23 mouse cellular contexts compared by ENCODE assay signal in the genomic region with DNA sequence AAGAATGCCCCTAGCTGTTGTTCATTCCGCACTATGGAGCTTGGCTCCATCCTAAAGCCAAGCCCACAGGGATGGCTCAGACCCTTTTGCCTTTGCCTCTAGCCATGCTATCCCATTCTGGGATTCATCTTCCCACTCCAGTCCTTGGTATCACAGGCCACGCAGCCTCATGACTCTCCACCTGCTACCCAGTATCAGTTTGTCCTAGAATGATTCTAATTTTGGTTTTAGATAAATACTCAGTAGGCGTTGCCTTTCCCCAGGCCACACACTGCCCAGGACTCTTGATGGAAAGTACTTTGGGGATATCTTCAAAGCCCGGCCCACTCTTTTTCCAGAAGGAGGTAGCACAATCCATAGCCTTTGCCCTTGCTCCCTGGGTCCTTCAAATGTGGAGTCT.
DNase-seq lines count a peak whose midpoint lies in the region; ATAC-seq and TF ChIP-seq lines count a peak whose summit lies in the region.
"Had no signal": no experiment of that assay in that cellular context is flagged by ENCODE, and none has a peak within 500 bp of the region (broad histone marks: within the 10 kb centered on the region; RNA-seq: fewer than 3 reads in every experiment).

No protein-coding gene starts in this region.

- intact Hi-C loops in heart, postnatal 36 days (cut with DNase I), result no loop called here

- no peak overlapping the region for H3K9ac ChIP-seq in lung, embryonic 14.5 days
- H3K9ac ChIP-seq in lung, postnatal 0 days (replicated peaks; ENCODE audit: low read depth), result no peak overlapping the region
- H3K9ac ChIP-seq in forebrain, postnatal 0 days, result no peak overlapping the region
- H3K9ac ChIP-seq: embryonic facial prominence, embryonic 12.5 days; embryonic facial prominence, embryonic 15.5 days; hindbrain, embryonic 12.5 days; hindbrain, embryonic 15.5 days had no signal

- no peaks in the 10 kb centered on the region for H3K4me1 ChIP-seq in lung, embryonic 14.5 days (ENCODE audit: insufficient read depth)
- no peaks in the 10 kb centered on the region for H3K4me1 ChIP-seq in lung, postnatal 0 days (ENCODE audit: insufficient read depth, low read depth, low read length)
- peaks cover 37% of the 10 kb centered on the region for H3K4me1 ChIP-seq in limb, embryonic 10.5 days
- H3K4me1 ChIP-seq in forebrain, postnatal 0 days (ENCODE audit: insufficient read depth), result no peaks in the 10 kb centered on the region
- H3K4me1 ChIP-seq: hindbrain, embryonic 12.5 days; hindbrain, embryonic 15.5 days had no signal

- no peak for TF ChIP-seq EP300 in lung, postnatal 0 days (IDR thresholded peaks at IDR 0.05)

- H3K27me3 ChIP-seq in lung, embryonic 14.5 days (ENCODE audit: insufficient read depth, low read length), result no peaks in the 10 kb centered on the region
- no peaks in the 10 kb centered on the region for H3K27me3 ChIP-seq in lung, postnatal 0 days (replicated peaks; ENCODE audit: insufficient read depth, low read length)
- no peaks in the 10 kb centered on the region for H3K27me3 ChIP-seq in limb, embryonic 10.5 days (ENCODE audit: low read depth, poor library complexity, severe bottlenecking)
- no peaks in the 10 kb centered on the region for H3K27me3 ChIP-seq in forebrain, postnatal 0 days (ENCODE audit: insufficient read depth, low read length)
- H3K27me3 ChIP-seq: CH12.LX; embryonic facial prominence, embryonic 15.5 days; hindbrain, embryonic 12.5 days; hindbrain, embryonic 15.5 days; Patski had no signal

- ATAC-seq in lung, embryonic 14.5 days (ENCODE audit: insufficient read depth), result no peak
- no peak for ATAC-seq in lung, postnatal 0 days
- ATAC-seq in forebrain, postnatal 0 days, result no peak
- ATAC-seq: forebrain, embryonic 14.5 days; intestine, postnatal 0 days; Patski had no signal

- H3K4me2 ChIP-seq in lung, embryonic 14.5 days, result no peak overlapping the region
- no peak overlapping the region for H3K4me2 ChIP-seq in lung, postnatal 0 days (replicated peaks; ENCODE audit: low read depth, low read length)
- no peak overlapping the region for H3K4me2 ChIP-seq in forebrain, postnatal 0 days (ENCODE audit: low read depth)
- H3K4me2 ChIP-seq: embryonic facial prominence, embryonic 12.5 days; embryonic facial prominence, embryonic 15.5 days; hindbrain, embryonic 12.5 days; hindbrain, embryonic 15.5 days had no signal

- H3K27ac ChIP-seq in lung, embryonic 14.5 days (ENCODE audit: low read depth), result peak overlapping the region; percentile 50; the same call in 1 of the 2 replicates
- no peak overlapping the region for H3K27ac ChIP-seq in lung, postnatal 0 days (ENCODE audit: low read length)
- H3K27ac ChIP-seq in limb, embryonic 10.5 days, result peak overlapping the region; percentile 61; the same call in 1 of the 2 replicates
- no peak overlapping the region for H3K27ac ChIP-seq in forebrain, postnatal 0 days (ENCODE audit: low read depth, low read length)
- H3K27ac ChIP-seq: embryonic facial prominence, embryonic 12.5 days; embryonic facial prominence, embryonic 15.5 days; heart, embryonic 10.5 days; hindbrain, embryonic 12.5 days; hindbrain, embryonic 15.5 days had no signal

- H3K4me3 ChIP-seq in lung, embryonic 14.5 days (ENCODE audit: low read depth, low read length), result no peak overlapping the region
- H3K4me3 ChIP-seq in lung, postnatal 0 days (ENCODE audit: low read depth, low read length), result no peak overlapping the region
- H3K4me3 ChIP-seq in limb, embryonic 10.5 days, result no peak overlapping the region
- no peak overlapping the region for H3K4me3 ChIP-seq in forebrain, postnatal 0 days (ENCODE audit: low read depth, low read length)
- H3K4me3 ChIP-seq: embryonic facial prominence, embryonic 12.5 days; embryonic facial prominence, embryonic 15.5 days; heart, embryonic 10.5 days; hindbrain, embryonic 12.5 days; hindbrain, embryonic 15.5 days had no signal

- no peak for TF ChIP-seq CTCF in lung, embryonic 14.5 days (IDR thresholded peaks at IDR 0.05; ENCODE audit: low read depth)
- TF ChIP-seq CTCF in lung, postnatal 0 days (IDR thresholded peaks at IDR 0.05), result no peak
- TF ChIP-seq CTCF in forebrain, postnatal 0 days (IDR thresholded peaks at IDR 0.05; ENCODE audit: low read depth), result no peak

- H3K9me3 ChIP-seq in lung, embryonic 14.5 days (ENCODE audit: low read depth, low read length), result no peaks in the 10 kb centered on the region
- H3K9me3 ChIP-seq in lung, postnatal 0 days (ENCODE audit: low read length), result no peaks in the 10 kb centered on the region
- no peaks in the 10 kb centered on the region for H3K9me3 ChIP-seq in limb, embryonic 10.5 days (replicated peaks)
- H3K9me3 ChIP-seq in forebrain, postnatal 0 days (ENCODE audit: low read length), result no peaks in the 10 kb centered on the region
- H3K9me3 ChIP-seq: embryonic facial prominence, embryonic 12.5 days; embryonic facial prominence, embryonic 15.5 days; heart, embryonic 10.5 days; hindbrain, embryonic 12.5 days; hindbrain, embryonic 15.5 days had no signal

- DNase-seq in heart, adult 18-20 months, result peak; percentile 39 to 43
- no peak for DNase-seq in heart, postnatal 36 days
- no peak for DNase-seq in lung, embryonic 14.5 days
- no peak for DNase-seq in lung, postnatal 0 days (ENCODE audit: low spot score)
- no peak for DNase-seq in limb, embryonic 10.5 days (ENCODE audit: low spot score)
- no peak for DNase-seq in forebrain, postnatal 0 days
- DNase-seq: adrenal gland, adult 2 months; adrenal gland, postnatal 14 days; cerebellum, adult 11 months; cerebellum, adult 2 months; cerebellum, adult 9-11 months; cerebellum, postnatal 25 days; gastrocnemius, postnatal 25 days had no signal

- no peaks in the 10 kb centered on the region for H3K36me3 ChIP-seq in lung, embryonic 14.5 days (ENCODE audit: insufficient read depth)
- H3K36me3 ChIP-seq in lung, postnatal 0 days (ENCODE audit: insufficient read depth, low read length), result no peaks in the 10 kb centered on the region
- no peaks in the 10 kb centered on the region for H3K36me3 ChIP-seq in limb, embryonic 10.5 days
- H3K36me3 ChIP-seq in forebrain, postnatal 0 days (ENCODE audit: insufficient read depth), result no peaks in the 10 kb centered on the region
- H3K36me3 ChIP-seq: embryonic facial prominence, embryonic 12.5 days; embryonic facial prominence, embryonic 15.5 days; G1E; heart, embryonic 10.5 days; hindbrain, embryonic 12.5 days; hindbrain, embryonic 15.5 days had no signal

- 72% methylated on average over 4 of the region's 4 CpGs for WGBS in lung, embryonic 14.5 days
- WGBS in lung, postnatal 0 days, result 52% methylated on average over 4 of the region's 4 CpGs
- 91% methylated on average over 4 of the region's 4 CpGs for WGBS in limb, embryonic 10.5 days
- WGBS in forebrain, postnatal 0 days, result 88% methylated on average over 4 of the region's 4 CpGs

Comparison
In these comparisons a context has a peak if more than half of its experiments do, and no peak if none do; other contexts are left out.
1. DNase-seq: peak in heart, adult 18-20 months (2 of 2); none in heart, postnatal 36 days (0 of 2), lung, embryonic 14.5 days (single experiment), lung, postnatal 0 days (single experiment), limb, embryonic 10.5 days (single experiment) and forebrain, postnatal 0 days (single experiment).
2. H3K27ac ChIP-seq: peak in lung, embryonic 14.5 days (single experiment) and limb, embryonic 10.5 days (single experiment); none in lung, postnatal 0 days (single experiment) and forebrain, postnatal 0 days (single experiment).